Mouse (Mus musculus): ENCODE measurements around the gene Tmem120b.

Tmem120b gene

DNA sequence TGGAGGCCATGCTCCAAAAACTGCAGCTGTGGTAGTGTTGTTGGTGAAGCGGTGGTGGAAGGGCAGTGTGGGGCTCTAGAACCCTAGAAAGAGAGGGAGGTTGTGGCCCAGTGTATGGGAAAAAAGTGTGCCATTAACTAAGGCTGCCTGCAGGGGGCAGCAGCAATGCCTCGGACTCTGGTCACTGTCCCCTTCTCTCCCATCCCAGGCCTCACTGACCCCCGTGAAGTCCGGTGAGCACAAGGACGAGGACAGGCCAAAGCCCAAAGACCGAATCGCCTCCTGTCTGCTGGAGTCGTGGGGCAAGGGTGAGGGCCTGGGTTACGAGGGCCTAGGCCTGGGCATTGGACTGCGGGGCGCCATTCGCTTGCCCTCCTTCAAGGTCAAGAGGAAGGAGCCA lies 88.5 kb downstream of the Tmem120b start:
- no peak for DNase-seq (ENCODE audit: low spot score in 2 of 2)

DNA sequence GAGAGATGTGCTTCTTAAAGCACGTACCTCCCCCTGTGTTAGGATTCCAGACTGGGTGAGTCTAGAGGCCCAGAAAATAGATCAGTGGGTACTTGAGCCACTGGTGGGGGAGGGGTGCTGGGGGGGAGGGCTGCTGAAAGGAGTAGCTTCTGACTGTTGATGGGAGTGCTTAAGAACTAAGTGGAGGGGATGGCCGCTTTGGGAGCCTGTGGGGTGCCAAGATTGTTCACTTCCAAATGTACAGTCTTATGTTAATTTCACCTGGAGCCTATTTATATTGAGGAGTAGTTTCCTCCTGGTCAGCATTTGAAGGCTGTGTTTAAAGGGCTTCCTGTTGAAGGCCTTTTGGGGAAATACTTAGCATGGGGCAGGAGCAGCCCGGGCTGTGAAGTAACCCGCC lies 89.8 kb downstream of the Tmem120b start:
- DNase-seq (ENCODE audit: low spot score in 2 of 2): no peak

GRCm38 (mm10) chr5:123159446-123159845 lies 91.2 kb downstream of the Tmem120b start:
- DNase-seq (ENCODE audit: low spot score in 2 of 2): no peak

DNA sequence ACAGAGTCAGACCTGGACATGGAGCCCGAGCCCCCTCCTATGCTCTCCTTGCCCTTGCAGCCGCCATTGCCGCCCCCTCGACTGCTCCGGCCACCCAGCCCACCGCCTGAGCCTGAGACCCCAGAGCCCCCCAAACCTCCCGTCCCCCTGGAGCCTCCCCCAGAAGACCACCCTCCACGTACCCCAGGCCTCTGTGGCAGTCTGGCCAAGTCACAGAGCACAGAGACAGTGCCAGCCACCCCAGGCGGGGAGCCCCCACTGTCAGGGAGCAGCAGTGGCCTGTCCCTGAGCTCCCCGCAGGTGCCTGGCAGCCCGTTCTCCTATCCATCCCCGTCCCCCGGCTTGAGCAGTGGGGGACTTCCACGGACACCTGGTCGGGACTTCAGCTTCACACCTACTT lies 91.7 kb downstream of the Tmem120b start:
- no peak for DNase-seq (ENCODE audit: low spot score in 2 of 2)

DNA sequence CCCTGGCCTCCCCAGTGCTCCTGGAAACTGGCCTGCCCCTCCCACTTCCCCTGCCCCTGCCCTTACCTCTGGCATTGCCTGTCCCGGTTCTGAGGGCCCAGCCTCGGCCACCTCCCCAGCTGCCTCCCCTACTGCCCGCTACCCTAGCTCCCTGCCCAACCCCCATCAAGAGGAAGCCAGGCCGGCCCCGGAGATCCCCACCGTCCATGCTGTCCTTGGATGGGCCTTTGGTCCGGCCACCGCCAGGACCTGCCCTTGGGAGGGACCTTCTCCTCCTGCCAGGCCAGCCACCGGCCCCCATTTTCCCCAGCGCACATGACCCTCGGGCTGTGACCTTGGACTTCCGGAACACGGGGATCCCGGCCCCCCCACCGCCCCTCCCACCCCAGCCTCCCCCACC lies 92.1 kb downstream of the Tmem120b start:
- DNase-seq (ENCODE audit: low spot score in 2 of 2): no peak

- DNase-seq (ENCODE audit: low spot score in 2 of 2): no peak
Observed at GRCm38 (mm10) chr5:123162942-123163341, 94.7 kb downstream of the Tmem120b start.

DNA sequence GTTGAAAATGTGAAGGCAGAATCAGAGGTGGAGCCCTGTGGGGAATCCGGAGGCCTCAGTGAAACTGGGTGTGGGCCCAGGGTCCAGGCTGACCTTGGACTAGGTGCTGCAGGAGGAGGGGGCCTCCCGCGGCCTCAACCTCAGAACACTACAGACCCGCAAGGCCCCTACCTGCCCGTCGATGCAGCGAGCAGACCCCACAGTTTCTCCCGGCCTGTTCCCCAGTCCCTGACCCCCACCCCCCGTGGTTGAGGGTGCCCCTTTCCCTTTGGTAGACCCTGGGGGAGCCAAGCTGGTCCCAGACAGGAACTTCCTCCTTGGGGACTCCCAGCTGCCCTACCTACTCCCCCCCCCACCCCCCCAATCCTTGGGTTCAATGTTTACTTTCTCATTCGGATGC lies 98.2 kb downstream of the Tmem120b start:
- no peak for DNase-seq (ENCODE audit: low spot score in 2 of 2)
